Mouse (Mus musculus): ENCODE results near the gene Lmx1a. TPM values are rescaled to one million over a fixed set of nuclear protein-coding genes. Genes with fewer than 3 reads are reported as not detected.
A peak's percentile ranks its signal among the peaks of the same experiment; 100 is the strongest.

The Lmx1a gene
- total RNA-seq (2021), result under 1 TPM; 0.22 to 0.71 TPM
- long read RNA-seq, result 0 reads

DNA sequence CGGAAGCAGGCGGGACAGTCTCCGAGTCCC, at the start of gene Lmx1a:
Gene Lmx1a, plus strand, starts transcription at position 6 of the 30 bp plus-strand sequence.
- no peak for DNase-seq (ENCODE audit: low spot score in 2 of 2)

DNA sequence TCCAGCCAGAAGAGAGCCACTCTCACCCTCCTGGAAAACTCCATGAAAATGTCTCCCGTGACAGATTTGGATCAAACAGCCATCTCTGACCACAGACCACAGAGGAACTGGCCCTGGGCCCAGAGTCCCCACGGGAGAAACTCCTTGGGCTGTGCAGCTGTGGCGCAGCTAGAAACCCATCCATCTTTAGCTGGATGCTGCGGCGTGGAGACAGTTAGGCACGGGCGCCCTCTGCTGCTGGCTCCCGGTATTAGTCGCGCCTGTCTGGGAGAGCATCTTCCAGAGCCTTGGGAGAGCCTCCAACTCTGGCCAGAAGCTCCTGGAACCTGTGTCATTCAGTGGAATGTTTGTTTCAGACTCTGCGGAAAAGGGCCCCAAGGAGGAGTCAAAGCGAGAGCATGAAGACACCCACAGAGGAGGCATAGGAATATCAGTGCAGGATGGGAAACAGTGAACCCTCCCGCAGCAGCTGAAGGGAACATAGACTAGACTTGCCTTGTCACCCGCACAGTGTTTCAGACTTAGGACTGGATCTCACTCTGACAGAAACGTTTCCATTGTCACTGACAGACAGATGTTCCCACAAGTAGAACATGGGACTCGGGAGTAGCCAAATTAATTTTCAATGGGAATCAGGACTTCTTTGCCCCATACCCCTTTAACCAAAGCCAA, 44.0 kb upstream of the Lmx1a start:
- DNase-seq (ENCODE audit: low spot score in 2 of 2), result peak; percentile 92 to 93

DNA sequence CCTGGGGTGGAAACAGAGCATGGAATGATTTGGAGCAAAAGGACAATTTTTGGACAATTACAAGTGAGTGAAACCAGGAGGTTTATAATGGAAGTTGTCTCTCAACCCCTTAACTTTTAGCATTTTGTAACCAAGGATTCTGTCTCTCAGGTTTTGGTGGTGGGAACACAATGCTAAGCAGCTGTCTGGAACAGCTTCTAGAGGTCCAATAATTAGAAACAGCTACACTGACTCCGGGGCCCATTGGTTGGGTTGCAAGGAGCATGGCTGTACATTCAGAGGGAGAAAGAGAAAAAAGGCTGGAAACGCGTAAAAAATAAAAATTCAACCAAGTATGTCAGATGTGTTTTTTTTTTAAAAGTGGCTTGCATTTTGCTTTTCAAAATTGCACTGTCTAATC, 40.4 kb upstream of the Lmx1a start:
- no peak for DNase-seq (ENCODE audit: low spot score in 2 of 2)

DNA sequence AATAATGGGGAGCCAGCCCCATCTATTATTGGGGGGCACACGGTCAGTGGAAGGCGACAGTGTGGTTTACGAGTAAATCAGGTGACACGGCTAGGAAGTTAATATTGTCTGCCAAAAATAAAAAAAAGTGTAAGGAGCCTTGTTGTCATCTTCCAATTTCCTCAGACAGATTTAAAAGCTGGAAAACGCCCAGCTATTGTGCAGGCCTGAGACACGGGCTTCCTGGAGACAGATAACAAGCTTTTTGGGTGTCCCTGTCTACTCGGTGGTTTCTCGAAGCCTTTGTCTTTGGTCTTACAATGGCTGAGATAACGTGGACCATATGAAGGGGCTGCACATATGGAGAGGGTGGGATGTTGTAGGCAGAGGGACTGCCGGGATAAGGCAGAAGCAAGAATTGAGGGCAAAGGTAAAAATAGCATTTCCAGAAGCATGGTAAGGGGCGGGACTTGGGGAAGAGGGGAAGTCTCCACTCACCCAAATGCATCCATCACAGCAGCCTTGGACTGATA, 39.9 kb upstream of the Lmx1a start:
- no peak for DNase-seq (ENCODE audit: low spot score in 2 of 2)

DNA sequence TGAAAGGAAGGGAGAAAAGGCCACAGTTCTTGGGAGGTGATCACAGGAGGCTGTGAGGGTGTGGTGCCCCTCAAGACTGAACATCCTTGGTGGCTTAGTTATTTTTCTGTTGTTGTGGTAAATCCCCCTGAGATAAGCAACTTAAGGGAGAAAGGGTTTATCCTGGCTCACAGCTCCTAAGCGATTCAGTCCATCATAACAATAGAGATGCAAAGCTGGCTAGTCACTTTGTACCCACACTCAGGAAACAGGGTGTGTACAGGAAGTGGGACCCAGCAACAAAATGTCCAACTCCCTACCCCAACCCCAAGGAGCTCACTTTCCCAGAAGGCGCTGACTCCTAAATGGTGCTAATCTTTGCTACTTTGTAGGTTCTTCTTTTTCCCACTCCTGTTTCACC, 36.7 kb upstream of the Lmx1a start:
- no peak for DNase-seq (ENCODE audit: low spot score in 2 of 2)

DNA sequence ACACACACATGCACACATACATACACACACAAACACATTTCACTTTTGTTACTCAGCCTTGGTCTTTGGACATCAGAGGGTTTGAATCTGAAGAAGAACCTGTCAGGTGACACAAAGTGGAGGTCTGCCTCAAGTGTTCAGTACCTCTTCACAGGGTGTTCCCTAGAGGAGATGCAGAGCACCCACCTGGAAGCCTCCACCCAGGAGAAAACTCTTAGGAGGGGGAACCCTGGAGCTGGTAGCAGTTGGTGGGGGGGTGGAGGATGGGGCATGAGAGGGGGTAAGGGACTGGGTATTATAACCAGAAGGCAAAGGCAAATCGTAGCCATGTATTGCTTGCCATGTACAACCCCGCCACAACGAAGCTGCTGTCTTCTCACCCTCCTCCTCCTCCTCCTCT, 30.0 kb upstream of the Lmx1a start:
- DNase-seq (ENCODE audit: low spot score in 2 of 2), result no peak

DNA sequence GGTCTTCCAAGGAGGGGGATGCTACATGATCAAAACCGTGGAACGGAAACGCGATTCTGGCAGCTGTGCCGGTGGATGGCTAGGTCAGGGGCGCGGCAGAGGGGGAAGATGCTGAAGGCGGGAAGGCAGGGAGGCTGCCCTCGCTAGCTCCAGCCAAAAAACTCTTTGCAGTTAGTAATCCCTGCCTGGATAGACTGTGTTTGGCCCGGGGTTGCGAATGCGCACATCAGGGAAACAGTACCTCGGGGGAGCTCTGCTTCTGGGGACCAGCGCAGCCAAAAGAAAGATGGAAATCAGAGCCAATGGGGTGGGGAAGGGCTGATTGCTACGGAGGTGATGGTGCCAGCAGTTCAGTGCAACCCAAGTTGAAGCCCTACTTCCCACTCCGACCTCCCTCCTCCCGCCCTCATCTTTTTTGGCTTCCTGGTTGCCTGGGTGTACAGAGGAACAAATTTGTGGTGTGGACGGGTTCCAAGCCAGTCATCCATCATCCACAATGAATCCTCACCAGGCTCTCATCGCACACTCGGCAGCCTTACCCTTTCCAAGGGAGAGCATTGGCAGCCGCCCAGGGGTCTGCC, 28.4 kb upstream of the Lmx1a start:
- peak; percentile 64 to 74 for DNase-seq (ENCODE audit: low spot score in 2 of 2)

DNA sequence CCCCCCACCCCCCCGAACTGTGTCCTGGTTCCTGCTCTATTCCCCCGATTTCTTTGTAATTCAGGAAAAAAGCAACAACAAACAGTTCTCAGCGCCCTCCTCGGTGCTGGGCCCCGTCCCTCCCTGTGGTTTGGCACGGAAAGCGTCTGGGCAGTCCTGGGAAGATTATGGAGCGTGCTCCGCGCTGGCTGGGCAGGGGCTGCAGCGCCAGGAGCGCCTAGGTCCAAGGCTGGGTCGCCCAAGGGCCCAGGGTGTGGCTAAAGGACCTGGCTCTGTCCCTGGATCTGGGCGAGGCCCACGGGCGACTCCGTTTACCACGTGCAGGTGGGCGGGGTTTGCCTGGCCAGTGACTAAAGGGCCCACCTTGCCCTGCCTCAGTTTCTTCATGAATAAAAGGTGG, 27.9 kb upstream of the Lmx1a start:
- DNase-seq (ENCODE audit: low spot score in 2 of 2), result no peak

DNA sequence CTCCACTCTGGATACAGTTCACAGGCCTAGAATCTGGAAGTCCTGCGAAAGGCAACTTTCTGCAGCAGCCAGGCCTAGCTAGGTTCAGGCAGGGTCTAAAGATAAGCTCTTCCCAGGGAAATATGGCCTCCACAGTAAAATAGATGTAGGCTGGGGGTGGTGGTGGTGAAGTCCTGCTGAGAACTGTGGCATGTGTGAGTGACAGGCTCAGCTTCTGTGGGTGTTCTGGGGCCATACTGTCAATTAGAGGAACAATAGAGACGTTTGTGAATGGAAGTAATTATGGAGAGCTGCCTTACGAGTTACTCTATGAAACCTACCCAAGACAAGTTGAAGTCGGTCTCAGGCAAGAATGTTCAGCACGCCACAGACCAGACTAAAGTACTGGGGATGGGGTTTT, 25.9 kb upstream of the Lmx1a start:
- DNase-seq (ENCODE audit: low spot score in 2 of 2), result no peak

DNA sequence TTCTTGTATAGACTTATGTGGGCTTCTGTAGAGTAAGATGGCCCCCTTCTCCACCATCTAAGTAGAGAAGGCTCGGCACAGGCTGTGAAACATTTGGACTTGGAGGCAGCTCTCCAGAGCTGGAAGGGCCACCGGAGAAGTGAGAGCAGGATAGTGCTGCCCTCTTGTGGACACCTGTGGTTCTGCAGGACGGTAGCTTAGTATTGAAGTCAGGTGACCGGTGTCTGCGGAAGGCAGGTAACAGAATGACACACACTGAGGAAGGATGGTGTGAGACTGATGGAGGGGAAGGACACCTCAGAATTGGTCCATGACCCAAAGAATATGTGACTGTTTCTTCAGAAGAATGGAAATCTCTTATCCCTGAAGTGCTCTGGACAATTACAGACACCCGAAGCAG, 19.2 kb upstream of the Lmx1a start:
- peak; percentile 32 to 51 for DNase-seq (ENCODE audit: low spot score in 2 of 2)

DNA sequence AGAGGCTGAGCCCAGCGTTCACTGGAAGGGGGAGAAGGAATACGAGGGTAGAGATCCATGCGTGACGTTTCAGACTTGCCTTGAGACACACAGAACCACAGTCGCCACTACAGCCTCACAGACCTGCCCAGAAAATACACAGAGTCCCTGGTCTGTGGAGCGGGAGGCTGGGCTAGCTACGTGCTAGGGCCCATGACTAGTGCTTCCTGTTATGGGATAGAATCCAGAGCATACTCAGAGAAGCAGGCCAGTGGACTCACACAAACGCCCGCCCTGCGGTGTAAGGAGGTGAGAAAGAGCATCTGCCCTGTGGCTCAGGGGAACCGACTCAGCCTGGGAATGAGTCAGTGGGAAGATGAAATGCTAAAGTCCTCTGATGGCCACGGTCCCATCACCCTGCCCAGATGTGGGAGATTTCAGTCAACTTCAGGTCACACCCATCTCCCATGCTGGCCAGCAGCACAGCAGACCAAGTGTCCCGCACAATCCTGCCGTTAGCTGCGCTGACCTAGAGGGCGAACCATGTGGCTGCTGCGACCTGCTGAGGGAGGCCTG, 16.5 kb upstream of the Lmx1a start:
- DNase-seq (ENCODE audit: low spot score in 2 of 2), result no peak

DNA sequence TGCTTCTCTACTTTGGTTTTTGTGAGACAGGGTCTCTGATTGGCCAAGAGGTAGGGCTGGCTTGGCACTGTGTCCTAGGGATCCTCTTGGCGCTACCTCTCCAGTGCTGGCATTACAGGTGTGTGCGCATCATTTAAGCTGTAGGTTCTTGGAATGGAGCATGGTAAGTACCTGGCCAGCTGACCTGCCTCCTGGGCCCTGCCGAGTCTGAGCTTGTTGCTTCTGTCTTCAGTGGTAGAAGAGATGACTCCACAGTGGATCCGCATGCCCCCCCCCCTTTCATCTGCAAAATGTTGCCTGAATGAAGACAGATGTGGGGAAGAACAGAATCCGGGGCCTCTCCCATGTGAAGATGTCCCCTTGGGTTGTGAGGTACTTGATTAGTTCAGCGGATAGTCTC, 10.0 kb upstream of the Lmx1a start:
- no peak for DNase-seq (ENCODE audit: low spot score in 2 of 2)

DNA sequence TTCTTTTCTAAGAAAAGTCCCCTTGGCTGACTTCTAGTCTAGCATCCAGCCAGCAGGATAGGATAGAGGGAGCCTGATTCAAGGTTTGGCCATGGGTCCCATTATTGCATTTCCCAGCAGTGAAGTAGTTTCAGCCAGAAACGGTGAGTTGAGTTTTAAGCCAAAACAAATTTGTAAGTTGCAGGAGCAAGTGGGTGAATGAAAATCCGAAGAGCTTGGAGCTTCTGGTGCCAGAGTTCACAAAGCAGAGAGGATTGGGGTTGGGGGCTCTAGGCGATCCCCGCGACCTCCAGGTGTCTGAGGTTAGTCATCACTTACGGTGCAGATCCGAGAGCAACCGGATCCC, 1.1 kb upstream of the Lmx1a start:
- DNase-seq (ENCODE audit: low spot score in 2 of 2), result no peak

DNA sequence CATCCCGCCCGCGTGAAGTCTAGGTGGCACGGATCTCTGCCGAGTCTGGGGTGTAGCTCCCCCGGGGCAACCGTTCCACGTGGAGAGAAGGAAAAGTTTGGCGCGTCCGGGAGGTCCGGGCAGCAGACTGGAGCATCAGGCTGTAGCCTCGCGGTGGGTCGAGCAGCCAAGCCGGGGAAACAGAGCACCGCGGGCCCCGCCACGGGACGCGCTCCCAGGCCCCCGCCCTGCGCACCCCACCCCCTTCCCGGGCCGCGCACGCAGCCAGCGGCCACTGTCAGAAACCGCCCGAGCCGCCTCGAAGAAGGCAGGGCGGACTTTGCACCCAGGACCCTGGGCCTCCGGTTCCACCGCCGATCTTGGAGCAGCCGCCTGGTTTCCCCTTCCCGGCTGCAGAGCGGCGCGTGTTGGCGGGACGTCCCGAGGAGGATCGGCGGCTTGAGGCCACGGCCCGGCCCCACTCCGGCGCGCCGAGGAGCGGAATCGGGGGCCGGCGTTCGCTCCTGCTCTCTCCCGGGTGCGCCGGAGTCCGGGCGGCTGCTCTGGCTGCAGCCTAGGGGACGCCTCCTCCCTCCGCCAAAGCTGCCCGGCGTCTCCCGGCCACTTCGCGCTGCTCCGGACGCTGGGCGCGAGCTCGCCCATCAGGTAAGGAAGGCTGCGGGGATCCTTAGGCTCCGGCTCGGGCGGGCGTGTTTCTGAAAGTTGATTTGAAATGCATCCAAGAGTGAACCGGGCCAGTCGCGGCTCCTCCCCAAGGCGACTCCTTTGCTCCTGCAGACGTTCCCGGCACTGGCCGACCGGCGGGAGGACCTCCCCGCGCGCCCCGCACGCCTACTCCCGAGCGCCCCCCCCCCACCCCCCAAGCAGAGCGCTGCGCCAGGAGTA, 448 bp upstream of the Lmx1a start:
- no peak for DNase-seq (ENCODE audit: low spot score in 2 of 2)

DNA sequence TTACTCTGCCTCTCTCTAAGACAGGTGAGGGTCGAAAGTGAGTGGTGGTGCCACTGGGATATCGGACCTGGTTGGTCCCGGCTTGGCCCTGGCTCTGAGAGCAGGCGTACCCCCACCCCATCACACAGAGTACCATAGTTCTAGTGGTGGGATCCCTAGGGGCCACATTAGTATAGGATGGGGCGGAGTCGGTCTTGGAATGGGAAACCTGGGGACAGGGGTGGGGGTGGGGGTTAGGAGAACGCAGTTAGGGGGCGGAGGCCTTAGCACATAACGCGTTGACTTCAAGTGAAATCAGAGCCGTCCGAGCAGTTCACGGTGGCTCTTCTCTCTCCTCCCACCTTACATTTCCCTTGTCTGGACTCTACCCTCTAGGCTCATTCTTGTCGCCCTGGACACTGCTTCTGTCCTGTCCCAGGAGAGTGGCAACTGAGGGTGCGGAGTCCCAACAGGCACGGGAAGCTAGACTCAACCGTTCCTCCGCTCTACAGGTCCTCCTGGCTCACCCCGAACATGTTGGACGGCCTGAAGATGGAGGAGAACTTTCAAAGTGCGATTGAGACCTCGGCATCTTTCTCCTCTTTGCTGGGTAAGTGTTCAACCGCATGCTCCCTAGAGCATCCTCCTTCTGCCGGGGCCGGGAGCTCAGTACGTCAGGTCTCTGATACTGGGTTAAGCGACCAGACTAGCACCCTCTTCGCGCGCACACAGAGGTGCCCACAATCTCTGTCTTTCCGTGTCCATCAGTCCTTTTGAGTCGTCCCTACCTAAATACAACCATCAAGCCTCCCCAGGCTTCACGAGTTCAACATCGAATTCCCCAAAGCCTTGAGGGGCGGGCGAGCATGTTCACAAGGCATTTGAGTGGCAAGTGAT, 463 bp downstream of the Lmx1a start:
- DNase-seq (ENCODE audit: low spot score in 2 of 2), result no peak

DNA sequence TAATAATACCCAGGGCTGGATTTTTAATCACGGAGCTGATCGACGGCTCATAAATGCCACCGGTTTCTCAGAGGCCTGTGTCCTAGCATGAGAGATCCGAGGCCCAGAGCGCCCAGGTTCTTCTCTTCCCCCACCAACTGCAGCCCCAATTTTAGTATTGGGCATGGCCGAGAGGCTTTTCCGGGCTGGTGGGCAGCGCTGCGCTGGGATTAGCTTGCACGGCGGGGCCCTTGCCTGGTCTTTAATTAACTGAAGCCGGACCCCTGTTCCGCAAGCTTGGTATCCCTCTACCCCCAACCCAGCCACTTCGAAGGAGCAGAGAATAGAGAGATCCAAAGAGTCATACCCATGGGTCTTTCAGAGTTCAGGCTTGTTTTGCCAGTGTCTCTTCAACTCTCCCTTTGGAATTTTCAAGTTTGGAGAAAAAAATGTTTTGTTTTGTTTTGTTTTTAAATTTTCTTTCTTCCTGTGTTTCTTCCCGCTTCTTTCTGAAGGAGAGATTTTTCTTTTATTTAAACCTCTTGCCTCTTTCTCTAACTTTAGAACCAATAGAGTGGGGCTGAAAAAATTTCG, 1.2 kb downstream of the Lmx1a start:
- DNase-seq (ENCODE audit: low spot score in 2 of 2), result no peak

DNA sequence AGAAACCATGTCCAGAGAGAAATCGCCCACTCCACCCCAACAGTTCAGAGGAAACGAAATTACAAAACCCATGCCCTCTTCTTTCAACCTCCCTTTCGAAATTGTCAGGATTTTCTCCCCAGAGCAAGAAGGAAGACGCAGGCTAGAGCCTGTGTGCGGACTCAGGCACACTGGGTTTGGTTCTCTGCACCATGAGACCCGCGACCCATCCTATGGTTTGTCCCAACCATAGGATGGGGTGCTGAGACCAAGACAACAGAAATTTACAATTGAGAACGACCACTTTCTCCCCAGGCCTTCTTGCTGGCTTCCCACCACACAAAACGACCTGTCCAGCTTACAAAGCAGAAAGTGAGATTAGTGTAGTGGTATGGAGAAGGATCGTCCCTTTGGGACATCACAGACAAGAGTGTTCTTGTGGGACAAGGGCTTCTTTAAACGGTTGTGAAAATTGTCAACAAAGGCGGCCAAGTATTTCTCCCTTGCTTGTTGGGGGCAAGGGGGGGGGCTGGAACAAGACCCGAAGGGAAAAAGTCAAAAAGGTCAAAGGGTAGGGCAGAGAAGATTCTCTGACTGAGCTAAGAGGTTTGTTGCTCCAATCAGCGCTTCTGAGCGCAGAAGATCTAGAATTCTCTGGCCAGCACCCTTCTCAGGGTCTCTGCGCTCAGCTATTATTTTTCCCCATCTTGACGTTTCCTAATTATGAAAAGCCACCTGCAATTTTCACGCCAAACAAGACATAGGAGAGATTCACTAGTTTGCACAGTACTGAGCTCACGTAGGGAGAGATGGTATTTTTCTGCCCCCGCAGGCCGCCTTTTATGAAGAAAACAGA, 1.9 kb downstream of the Lmx1a start:
- DNase-seq (ENCODE audit: low spot score in 2 of 2), result no peak

DNA sequence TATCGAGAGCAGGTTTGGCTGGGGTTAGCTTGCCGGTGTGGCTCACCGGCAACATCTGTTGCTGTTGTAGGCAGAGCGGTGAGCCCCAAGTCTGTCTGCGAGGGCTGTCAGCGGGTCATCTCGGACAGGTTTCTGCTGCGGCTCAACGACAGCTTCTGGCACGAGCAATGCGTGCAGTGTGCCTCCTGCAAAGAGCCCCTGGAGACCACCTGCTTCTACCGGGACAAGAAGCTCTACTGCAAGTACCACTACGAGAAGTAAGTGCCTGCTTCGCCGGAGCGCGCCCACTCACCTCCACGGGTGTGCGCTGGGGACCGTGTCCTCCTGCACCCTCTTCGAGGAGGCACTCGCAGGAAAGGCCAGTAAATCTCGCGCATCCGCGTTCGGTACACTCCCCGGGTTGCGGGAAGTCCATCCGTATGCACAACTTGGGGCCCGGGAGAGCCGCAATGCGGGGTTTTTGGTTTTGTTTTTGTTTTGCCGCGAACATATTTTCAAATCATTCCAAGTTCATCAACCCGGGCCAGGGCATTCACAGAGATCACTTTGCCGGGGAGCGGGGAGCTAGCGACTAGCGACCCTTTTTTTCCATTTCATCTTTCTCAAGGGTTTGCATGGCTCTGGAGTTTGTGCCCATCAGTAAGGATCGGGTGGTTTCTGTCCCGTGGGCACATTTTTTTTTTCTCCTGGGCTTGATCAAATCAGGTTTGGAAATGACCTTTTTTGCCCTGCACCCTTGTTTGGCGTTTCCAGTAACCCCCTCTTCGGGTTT, 3.1 kb downstream of the Lmx1a start:
- DNase-seq (ENCODE audit: low spot score in 2 of 2), result no peak

DNA sequence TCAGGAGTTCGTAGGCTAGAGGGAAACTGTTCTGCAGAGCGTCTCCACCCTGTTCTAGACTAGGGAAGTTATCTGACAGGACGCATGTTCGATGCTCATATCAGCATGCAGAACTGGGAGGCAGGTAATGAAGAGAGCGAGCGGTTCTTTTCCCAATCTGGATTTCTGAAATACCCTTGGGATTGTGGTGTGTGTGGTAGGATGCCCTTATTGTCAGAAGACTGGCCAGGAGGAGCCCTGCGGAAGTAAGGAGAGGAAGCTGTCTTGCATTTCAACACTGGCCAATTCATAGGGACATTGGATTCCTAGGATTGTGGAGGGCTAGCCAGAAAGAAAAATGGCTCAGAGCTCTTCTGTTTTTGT, 3.6 kb downstream of the Lmx1a start:
- DNase-seq (ENCODE audit: low spot score in 2 of 2), result no peak

Data from layer of hippocampus, postnatal 10 days (tissue).